Mouse (Mus musculus): ENCODE measurements around the gene Dnajb9. TPM values are rescaled to one million over a fixed set of nuclear protein-coding genes. Genes with fewer than 3 reads are reported as not detected.

The Dnajb9 gene
- polyA plus RNA-seq, 1 experiment from 2014 or later, result 17.1 TPM

DNA sequence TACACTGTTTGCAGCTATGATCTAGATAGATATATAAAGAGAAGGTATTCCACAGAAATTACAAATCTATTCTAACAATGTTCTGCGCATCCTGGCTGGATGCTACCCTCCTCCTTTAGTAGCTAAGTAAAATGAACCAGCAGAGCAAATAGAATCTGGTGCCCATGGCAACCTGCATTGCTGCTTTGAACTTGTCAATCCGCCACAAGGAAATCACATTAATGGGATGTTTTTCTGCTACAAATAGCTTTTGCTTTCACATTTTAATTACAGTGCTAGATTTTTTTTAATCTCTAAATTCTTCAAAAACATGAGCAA lies 33.1 kb downstream of the Dnajb9 start:
- no peak for TF ChIP-seq CTCF (IDR thresholded peaks at IDR 0.05; ENCODE audit: low read depth)
- H3K36me3 ChIP-seq (ENCODE audit: insufficient read depth), result no peaks in the 10 kb centered on the region
- no peak overlapping the region for H3K27ac ChIP-seq (ENCODE audit: low read depth)
- H3K27me3 ChIP-seq (ENCODE audit: insufficient read depth, low read length), result no peaks in the 10 kb centered on the region
- DNase-seq (no peak), ATAC-seq (ENCODE audit: insufficient read depth) (no peak)
- no peak overlapping the region for H3K4me3 ChIP-seq (ENCODE audit: low read depth, low read length)
- 69% methylated on average over 2 of the region's 2 CpGs for WGBS
- H3K9ac ChIP-seq, result no peak overlapping the region
- H3K4me1 ChIP-seq (ENCODE audit: insufficient read depth), result no peaks in the 10 kb centered on the region
- H3K4me2 ChIP-seq, result no peak overlapping the region
- no peaks in the 10 kb centered on the region for H3K9me3 ChIP-seq (ENCODE audit: low read depth, low read length)

GRCm38 (mm10) chr12:44176331-44177037 lies 33.6 kb downstream of the Dnajb9 start:
- H3K4me1 ChIP-seq (ENCODE audit: insufficient read depth), result no peaks in the 10 kb centered on the region
- H3K4me2 ChIP-seq, result peak overlapping the region; percentile 32; the same call in 1 of the 2 replicates
- no peaks in the 10 kb centered on the region for H3K36me3 ChIP-seq (ENCODE audit: insufficient read depth)
- TF ChIP-seq CTCF (IDR thresholded peaks at IDR 0.05; ENCODE audit: low read depth), result no peak
- DNase-seq (peak; percentile 69), ATAC-seq (ENCODE audit: insufficient read depth) (peak; percentile 77; the same call in 1 of the 2 replicates)
- 13% methylated on average over 10 of the region's 10 CpGs for WGBS
- H3K27ac ChIP-seq (ENCODE audit: low read depth), result 0 out of 2 replicates have a peak overlapping the region, but pooled peaks have one; percentile 47
- no peak overlapping the region for H3K4me3 ChIP-seq (ENCODE audit: low read depth, low read length)
- no peak overlapping the region for H3K9ac ChIP-seq
- no peaks in the 10 kb centered on the region for H3K9me3 ChIP-seq (ENCODE audit: low read depth, low read length)
- H3K27me3 ChIP-seq (ENCODE audit: insufficient read depth, low read length), result no peaks in the 10 kb centered on the region

- ATAC-seq (ENCODE audit: insufficient read depth) (peak; percentile 52; the same call in 1 of the 2 replicates), DNase-seq (peak; percentile 93)
- H3K4me2 ChIP-seq, result no peak overlapping the region
- TF ChIP-seq CTCF (IDR thresholded peaks at IDR 0.05; ENCODE audit: low read depth), result peak; percentile 69
- no peaks in the 10 kb centered on the region for H3K4me1 ChIP-seq (ENCODE audit: insufficient read depth)
- no peaks in the 10 kb centered on the region for H3K36me3 ChIP-seq (ENCODE audit: insufficient read depth)
- H3K27me3 ChIP-seq (ENCODE audit: insufficient read depth, low read length), result no peaks in the 10 kb centered on the region
- no peak overlapping the region for H3K9ac ChIP-seq
- no peak overlapping the region for H3K4me3 ChIP-seq (ENCODE audit: low read depth, low read length)
- H3K9me3 ChIP-seq (ENCODE audit: low read depth, low read length), result no peaks in the 10 kb centered on the region
- no peak overlapping the region for H3K27ac ChIP-seq (ENCODE audit: low read depth)
Measured at GRCm38 (mm10) chr12:44166949-44167348, 43.2 kb downstream of the Dnajb9 start.

GRCm38 (mm10) chr12:44159349-44159748 lies 50.8 kb downstream of the Dnajb9 start:
- Histone ChIP-seq H3K27ac (ENCODE audit: low read depth) (no peak overlapping the region), H3K36me3 (ENCODE audit: insufficient read depth) (no peaks in the 10 kb centered on the region), H3K4me1 (ENCODE audit: insufficient read depth) (no peaks in the 10 kb centered on the region), H3K9ac (no peak overlapping the region), H3K27me3 (ENCODE audit: insufficient read depth, low read length) (no peaks in the 10 kb centered on the region), H3K4me3 (ENCODE audit: low read depth, low read length) (no peak overlapping the region), H3K9me3 (ENCODE audit: low read depth, low read length) (no peaks in the 10 kb centered on the region), H3K4me2 (no peak overlapping the region)
- DNase-seq (no peak), ATAC-seq (ENCODE audit: insufficient read depth) (no peak)
- 66% methylated on average over 1 of the region's 1 CpGs for WGBS
- no peak for TF ChIP-seq CTCF (IDR thresholded peaks at IDR 0.05; ENCODE audit: low read depth)

Small RNAs within 50 kb of the gene (microRNA-seq; reads per million reads assigned to microRNA genes)
- gene Mir5627 (ENCODE audit: borderline number of aligned reads), result not detected

Other genes starting within 250 kb of the Dnajb9 start
- gene Pnpla8, start 11.0 kb upstream of the Dnajb9 start, polyA plus RNA-seq (2014; fragmentation: Nextera tagmentation; extraction: Ambion mirVana), result 52.6 and 63.5 TPM in 2 replicates
- 19.8 and 20.6 TPM in 2 replicates for gene Nrcam, start 118.6 kb upstream of the Dnajb9 start, polyA plus RNA-seq (2014; fragmentation: Nextera tagmentation; extraction: Ambion mirVana)

All from lung, embryonic 14.5 days (tissue).